In the genomic region with DNA sequence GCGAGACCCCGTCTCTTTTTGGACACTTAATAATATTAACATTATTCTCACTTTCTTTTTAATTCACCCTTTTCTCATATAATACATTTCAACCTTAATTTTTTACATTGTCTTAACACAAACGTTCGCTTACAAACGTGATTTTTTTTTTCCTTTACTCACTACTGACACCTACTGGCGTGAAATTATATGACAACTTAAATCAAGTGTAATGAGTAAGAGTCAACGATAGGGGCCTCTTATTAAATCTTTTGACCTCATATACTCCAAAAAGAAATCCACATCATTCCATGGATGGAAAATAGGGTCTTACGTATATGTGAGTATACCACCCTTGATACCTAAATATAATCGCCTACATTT, we compare ENCODE assay signal across 8 mouse cellular contexts. TPM values are rescaled to one million over a fixed set of nuclear protein-coding genes. Genes with fewer than 3 reads are reported as not detected.
DNase-seq lines count a peak whose midpoint lies in the region; ATAC-seq lines count a peak whose summit lies in the region.

No protein-coding gene starts in this region.

- no peak overlapping the region for H3K4me3 ChIP-seq in forebrain, embryonic 13.5 days

- peaks cover 6% of the 10 kb centered on the region for H3K4me1 ChIP-seq in forebrain, embryonic 13.5 days

- peak; percentile 22 to 44 for DNase-seq in left cerebral cortex, postnatal 25 days (ENCODE audit: low spot score in 2 of 2)
- no peak for DNase-seq in left cerebral cortex, postnatal 4 days
- peak; percentile 84 for DNase-seq in ZHBTc4 (ENCODE audit: low read depth, low spot score)
- DNase-seq in kidney, adult 9 months = peak; percentile 75
- DNase-seq in mesoderm, embryonic 11.5 days (ENCODE audit: low read depth, low spot score) = peak; percentile 87
- peak; percentile 62 for DNase-seq in yolk sac, embryonic 10.5 days (ENCODE audit: low spot score)
- no peak for DNase-seq in gastrocnemius, postnatal 25 days

- peak; percentile 2; the same call in 1 of the 2 replicates for ATAC-seq in forebrain, embryonic 13.5 days

- H3K36me3 ChIP-seq in forebrain, embryonic 13.5 days (ENCODE audit: poor library complexity, severe bottlenecking) = peaks cover 22% of the 10 kb centered on the region

- H3K9ac ChIP-seq in forebrain, embryonic 13.5 days = no peak overlapping the region

- no peaks in the 10 kb centered on the region for H3K27me3 ChIP-seq in forebrain, embryonic 13.5 days

- intact Hi-C loops in left cerebral cortex, postnatal 25 days (cut with DNase I) = no loop called here
- intact Hi-C loops in left cerebral cortex, postnatal 4 days (cut with DNase I) = no loop called here

- H3K27ac ChIP-seq in forebrain, embryonic 13.5 days = no peak overlapping the region

- H3K9me3 ChIP-seq in forebrain, embryonic 13.5 days (replicated peaks) = no peaks in the 10 kb centered on the region

- WGBS in forebrain, embryonic 13.5 days = 6% methylated on average over 9 of the region's 9 CpGs

- H3K4me2 ChIP-seq in forebrain, embryonic 13.5 days = 0 out of 2 replicates have a peak overlapping the region, but pooled peaks have one; percentile 25

RNA-seq across cellular contexts. Expression of gene Rps29, which starts 0.6 kb away (rescaled TPM):
- 1,000 to 10,000 TPM; 1,051 to 1,052 TPM for total RNA-seq in left cerebral cortex, postnatal 25 days (2021)
- 1,000 to 10,000 TPM; 1,367 to 1,400 TPM for total RNA-seq in left cerebral cortex, postnatal 4 days (2021)
- 1,496 and 1,783 TPM in 2 replicates for polyA plus RNA-seq in forebrain, embryonic 13.5 days (2015; fragmentation: Nextera tagmentation; extraction: Ambion mirVana)
- total RNA-seq in gastrocnemius, postnatal 25 days (2021) = 100 to 1,000 TPM; 781 to 812 TPM

RNA-seq across cellular contexts. Expression of gene Lrr1, which starts 9.1 kb away (rescaled TPM):
- total RNA-seq in left cerebral cortex, postnatal 25 days (2021) = not detected
- total RNA-seq in left cerebral cortex, postnatal 4 days (2021) = 1 to 10 TPM; 1.5 to 2.9 TPM
- 25.9 and 26.0 TPM in 2 replicates for polyA plus RNA-seq in forebrain, embryonic 13.5 days (2015; fragmentation: Nextera tagmentation; extraction: Ambion mirVana)
- not detected for total RNA-seq in gastrocnemius, postnatal 25 days (2021)

RNA-seq across cellular contexts. Expression of gene Rpl36al, which starts 24.3 kb away (rescaled TPM):
- 100 to 1,000 TPM; 180 to 187 TPM for total RNA-seq in left cerebral cortex, postnatal 25 days (2021)
- 100 to 1,000 TPM; 230 to 246 TPM for total RNA-seq in left cerebral cortex, postnatal 4 days (2021)
- 402 and 469 TPM in 2 replicates for polyA plus RNA-seq in forebrain, embryonic 13.5 days (2015; fragmentation: Nextera tagmentation; extraction: Ambion mirVana)
- total RNA-seq in gastrocnemius, postnatal 25 days (2021) = 100 to 1,000 TPM; 280 to 315 TPM

RNA-seq across cellular contexts. Expression of gene Mgat2, which starts 24.4 kb away (rescaled TPM):
- 10 to 100 TPM; 26.5 to 30.4 TPM for total RNA-seq in left cerebral cortex, postnatal 25 days (2021)
- total RNA-seq in left cerebral cortex, postnatal 4 days (2021) = 10 to 100 TPM; 36.0 to 40.1 TPM
- 28.6 and 29.3 TPM in 2 replicates for polyA plus RNA-seq in forebrain, embryonic 13.5 days (2015; fragmentation: Nextera tagmentation; extraction: Ambion mirVana)
- total RNA-seq in gastrocnemius, postnatal 25 days (2021) = 1 to 10 TPM; 9.0 to 9.5 TPM

RNA-seq across cellular contexts. Expression of gene Gm49383, which starts 37.3 kb away (rescaled TPM):
- total RNA-seq in left cerebral cortex, postnatal 25 days (2021) = 1 to 10 TPM; 3.8 to 5.9 TPM
- 1 to 10 TPM; 6.1 to 7.4 TPM for total RNA-seq in left cerebral cortex, postnatal 4 days (2021)
- polyA plus RNA-seq in forebrain, embryonic 13.5 days (2015; fragmentation: Nextera tagmentation; extraction: Ambion mirVana) = 37.0 TPM in 2 replicates
- total RNA-seq in gastrocnemius, postnatal 25 days (2021) = 1 to 10 TPM; 1.7 to 1.8 TPM

Comparison
In these comparisons a context has a peak if more than half of its experiments do, and no peak if none do; other contexts are left out.
1. DNase-seq: peak in left cerebral cortex, postnatal 25 days (2 of 2), ZHBTc4 (single experiment), kidney, adult 9 months (single experiment), mesoderm, embryonic 11.5 days (single experiment) and yolk sac, embryonic 10.5 days (single experiment); none in left cerebral cortex, postnatal 4 days (single experiment) and gastrocnemius, postnatal 25 days (single experiment).